Mouse (Mus musculus): ENCODE results near the gene Csnk2b.

GRCm38 (mm10) chr17:35141971-35142370, 20.1 kb upstream of the Csnk2b start:
- TF ChIP-seq CTCF (IDR thresholded peaks at IDR 0.05; ENCODE audit: borderline replicate concordance, control insufficient read depth, extremely low read depth, insufficient read depth, low read length, poor library complexity) = no peak
- no peak for TF ChIP-seq POLR2A (IDR thresholded peaks at IDR 0.05; ENCODE audit: control insufficient read depth, extremely low read depth, insufficient read depth, low read length, poor library complexity)
